Mouse (Mus musculus): ENCODE measurements around the gene Cmip. TPM values are rescaled to one million over a fixed set of nuclear protein-coding genes. Genes with fewer than 3 reads are reported as not detected.
A peak's percentile ranks its signal among the peaks of the same experiment; 100 is the strongest.

Cmip gene
- polyA plus RNA-seq, 1 experiment, result 112 TPM

DNA sequence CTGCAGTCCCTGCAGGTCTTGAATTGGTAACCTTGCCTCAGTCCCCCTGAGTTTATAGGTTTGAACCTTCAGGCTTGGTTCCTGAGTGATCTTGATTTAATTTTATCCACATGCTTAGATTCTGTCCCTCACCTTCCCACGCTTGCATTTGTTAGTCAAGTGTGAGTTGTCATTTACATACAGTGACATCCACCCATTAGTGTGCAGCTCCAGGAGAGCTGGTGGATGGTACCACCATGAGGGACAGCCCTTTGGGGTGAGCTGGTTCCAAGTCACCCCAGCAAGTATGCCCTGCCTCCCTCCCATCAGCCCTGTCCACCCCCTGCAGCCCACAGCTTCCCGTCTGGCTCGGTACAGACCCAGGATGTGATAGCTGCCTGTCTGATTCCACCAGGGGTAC is 117.2 kb downstream of the Cmip start:
- Histone ChIP-seq H3K36me3 (ENCODE audit: control insufficient read depth, insufficient read depth, low read length) (no peaks in the 10 kb centered on the region), H3K4me3 (ENCODE audit: insufficient read depth, low read depth, low read length) (no peak overlapping the region), H3K27me3 (replicated peaks; ENCODE audit: control insufficient read depth, insufficient read depth, low read length) (no peaks in the 10 kb centered on the region), H3K27ac (ENCODE audit: insufficient read depth, low read depth, low read length) (no peak overlapping the region), H3K4me1 (ENCODE audit: control insufficient read depth, insufficient read depth, low read length) (peaks cover 16% of the 10 kb centered on the region)
- no peak for DNase-seq
- TF ChIP-seq POLR2A (IDR thresholded peaks at IDR 0.05; ENCODE audit: low read depth, low read length) (no peak), CTCF (conservative IDR thresholded peaks at IDR 0.05; ENCODE audit: insufficient read depth, insufficient read length, low read depth, low read length) (no peak)
- 74% methylated on average over 3 of the region's 3 CpGs for WGBS

GRCm38 (mm10) chr8:117376997-117377396 is 120.1 kb downstream of the Cmip start:
- H3K27me3 ChIP-seq (replicated peaks; ENCODE audit: control insufficient read depth, insufficient read depth, low read length), result no peaks in the 10 kb centered on the region
- H3K36me3 ChIP-seq (ENCODE audit: control insufficient read depth, insufficient read depth, low read length), result no peaks in the 10 kb centered on the region
- H3K4me1 ChIP-seq (ENCODE audit: control insufficient read depth, insufficient read depth, low read length), result peaks cover 5% of the 10 kb centered on the region; the same call in 1 of the 2 replicates
- DNase-seq, result no peak
- H3K4me3 ChIP-seq (ENCODE audit: insufficient read depth, low read depth, low read length), result no peak overlapping the region
- TF ChIP-seq POLR2A (IDR thresholded peaks at IDR 0.05; ENCODE audit: low read depth, low read length) (no peak), CTCF (conservative IDR thresholded peaks at IDR 0.05; ENCODE audit: insufficient read depth, insufficient read length, low read depth, low read length) (no peak)
- no peak overlapping the region for H3K27ac ChIP-seq (ENCODE audit: insufficient read depth, low read depth, low read length)
- WGBS, result 82% methylated on average over 16 of the region's 16 CpGs

DNA sequence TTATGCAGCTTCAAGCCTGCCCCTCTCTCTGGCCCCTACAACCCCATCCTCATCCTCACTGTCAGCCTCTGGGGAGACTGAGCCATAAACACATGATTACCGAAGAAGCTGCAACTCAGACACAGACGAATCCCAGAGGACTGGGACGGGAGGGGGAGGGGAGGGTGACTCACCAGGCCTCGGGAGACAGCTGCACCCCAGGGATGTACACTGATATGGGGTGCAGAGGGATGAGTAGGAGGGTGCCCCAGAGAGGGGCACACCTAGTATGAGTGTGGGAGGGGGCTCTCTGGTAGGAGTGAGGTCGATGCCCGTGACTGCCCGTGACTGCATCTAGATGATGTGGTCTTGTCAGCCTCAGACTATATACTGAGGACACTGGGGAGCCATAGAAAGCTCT is 121.8 kb downstream of the Cmip start:
- no peak overlapping the region for H3K27ac ChIP-seq (ENCODE audit: insufficient read depth, low read depth, low read length)
- no peaks in the 10 kb centered on the region for H3K36me3 ChIP-seq (ENCODE audit: control insufficient read depth, insufficient read depth, low read length)
- no peak for DNase-seq
- no peaks in the 10 kb centered on the region for H3K27me3 ChIP-seq (replicated peaks; ENCODE audit: control insufficient read depth, insufficient read depth, low read length)
- H3K4me1 ChIP-seq (ENCODE audit: control insufficient read depth, insufficient read depth, low read length), result no peaks in the 10 kb centered on the region
- TF ChIP-seq CTCF (conservative IDR thresholded peaks at IDR 0.05; ENCODE audit: insufficient read depth, insufficient read length, low read depth, low read length) (no peak), POLR2A (IDR thresholded peaks at IDR 0.05; ENCODE audit: low read depth, low read length) (no peak)
- WGBS, result 56% methylated on average over 7 of the region's 7 CpGs
- no peak overlapping the region for H3K4me3 ChIP-seq (ENCODE audit: insufficient read depth, low read depth, low read length)

DNA sequence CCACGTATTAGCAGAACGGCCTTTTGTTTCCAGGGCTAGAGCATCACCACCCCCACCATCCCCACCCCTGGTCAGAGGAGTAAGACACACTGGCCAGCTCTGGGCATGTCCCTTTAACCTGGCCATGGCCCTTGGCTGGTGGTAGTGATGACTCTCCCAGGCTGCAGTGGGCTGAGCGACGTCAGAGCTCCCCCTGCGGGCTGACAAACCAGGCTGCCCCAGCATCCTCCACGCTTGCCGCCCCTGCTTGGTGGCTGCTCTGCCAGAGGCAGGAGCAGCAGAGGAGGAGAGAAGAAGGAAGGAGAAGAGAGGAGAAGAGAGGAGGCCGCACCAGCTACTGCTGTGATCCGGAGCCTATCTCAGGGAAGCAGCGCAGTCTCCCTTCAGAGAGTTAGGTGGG is 122.3 kb downstream of the Cmip start:
- TF ChIP-seq CTCF (conservative IDR thresholded peaks at IDR 0.05; ENCODE audit: insufficient read depth, insufficient read length, low read depth, low read length), result peak; percentile 64
- no peak for TF ChIP-seq POLR2A (IDR thresholded peaks at IDR 0.05; ENCODE audit: low read depth, low read length)
- H3K4me3 ChIP-seq (ENCODE audit: insufficient read depth, low read depth, low read length), result no peak overlapping the region
- no peaks in the 10 kb centered on the region for H3K36me3 ChIP-seq (ENCODE audit: control insufficient read depth, insufficient read depth, low read length)
- no peaks in the 10 kb centered on the region for H3K27me3 ChIP-seq (replicated peaks; ENCODE audit: control insufficient read depth, insufficient read depth, low read length)
- H3K27ac ChIP-seq (ENCODE audit: insufficient read depth, low read depth, low read length), result no peak overlapping the region
- no peaks in the 10 kb centered on the region for H3K4me1 ChIP-seq (ENCODE audit: control insufficient read depth, insufficient read depth, low read length)
- DNase-seq, result peak; percentile 75
- WGBS, result 48% methylated on average over 10 of the region's 10 CpGs

- H3K27me3 ChIP-seq (replicated peaks; ENCODE audit: control insufficient read depth, insufficient read depth, low read length), result no peaks in the 10 kb centered on the region
- peak; percentile 85 for DNase-seq
- no peak overlapping the region for H3K4me3 ChIP-seq (ENCODE audit: insufficient read depth, low read depth, low read length)
- 51% methylated on average over 8 of the region's 8 CpGs for WGBS
- no peak overlapping the region; the same call in 1 of the 2 replicates for H3K27ac ChIP-seq (ENCODE audit: insufficient read depth, low read depth, low read length)
- H3K36me3 ChIP-seq (ENCODE audit: control insufficient read depth, insufficient read depth, low read length), result no peaks in the 10 kb centered on the region
- no peak for TF ChIP-seq CTCF (conservative IDR thresholded peaks at IDR 0.05; ENCODE audit: insufficient read depth, insufficient read length, low read depth, low read length)
- no peaks in the 10 kb centered on the region for H3K4me1 ChIP-seq (ENCODE audit: control insufficient read depth, insufficient read depth, low read length)
Measured at GRCm38 (mm10) chr8:117380796-117381195, 123.9 kb downstream of the Cmip start.

DNA sequence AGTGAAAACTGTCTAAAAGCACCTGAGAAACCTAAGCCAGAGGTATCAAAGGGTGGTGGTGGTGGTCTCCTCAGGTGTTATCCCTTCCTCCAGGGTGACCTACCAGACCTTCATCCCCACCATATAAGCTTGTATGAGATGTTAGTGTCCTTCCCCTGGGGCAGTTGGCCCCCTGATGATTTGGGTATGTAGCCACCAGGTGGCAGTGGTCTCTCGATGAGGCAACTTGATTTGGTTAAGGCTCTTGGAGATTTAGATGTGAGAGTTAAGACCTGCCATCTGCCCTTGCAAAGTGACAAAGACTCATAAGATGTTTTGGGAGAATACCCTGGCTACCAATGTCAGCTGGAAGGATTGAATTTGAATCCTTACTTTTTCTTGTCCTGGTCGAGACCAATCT is 129.3 kb downstream of the Cmip start:
- Histone ChIP-seq H3K27me3 (replicated peaks; ENCODE audit: control insufficient read depth, insufficient read depth, low read length) (no peaks in the 10 kb centered on the region), H3K36me3 (ENCODE audit: control insufficient read depth, insufficient read depth, low read length) (no peaks in the 10 kb centered on the region), H3K4me3 (ENCODE audit: insufficient read depth, low read depth, low read length) (no peak overlapping the region), H3K27ac (ENCODE audit: insufficient read depth, low read depth, low read length) (no peak overlapping the region), H3K4me1 (ENCODE audit: control insufficient read depth, insufficient read depth, low read length) (peaks cover 9% of the 10 kb centered on the region)
- TF ChIP-seq POLR2A (IDR thresholded peaks at IDR 0.05; ENCODE audit: low read depth, low read length), result no peak
- TF ChIP-seq CTCF (conservative IDR thresholded peaks at IDR 0.05; ENCODE audit: insufficient read depth, insufficient read length, low read depth, low read length), result peak; percentile 53
- peak; percentile 51 for DNase-seq
- 69% methylated on average over 2 of the region's 2 CpGs for WGBS

GRCm38 (mm10) chr8:117387642-117388041 is 130.8 kb downstream of the Cmip start:
- Histone ChIP-seq H3K4me3 (ENCODE audit: insufficient read depth, low read depth, low read length) (no peak overlapping the region), H3K4me1 (ENCODE audit: control insufficient read depth, insufficient read depth, low read length) (peaks cover 9% of the 10 kb centered on the region), H3K27me3 (replicated peaks; ENCODE audit: control insufficient read depth, insufficient read depth, low read length) (no peaks in the 10 kb centered on the region), H3K27ac (ENCODE audit: insufficient read depth, low read depth, low read length) (0 out of 2 replicates have a peak overlapping the region, but pooled peaks have one; percentile 20), H3K36me3 (ENCODE audit: control insufficient read depth, insufficient read depth, low read length) (no peaks in the 10 kb centered on the region)
- no peak for TF ChIP-seq POLR2A (IDR thresholded peaks at IDR 0.05; ENCODE audit: low read depth, low read length)
- TF ChIP-seq CTCF (conservative IDR thresholded peaks at IDR 0.05; ENCODE audit: insufficient read depth, insufficient read length, low read depth, low read length), result no peak
- no peak for DNase-seq
- 55% methylated on average over 10 of the region's 10 CpGs for WGBS
